Mouse (Mus musculus) common myeloid progenitor, adult 5-6 weeks (primary cell): ENCODE results near the gene Gm906. TPM values are rescaled to one million over a fixed set of nuclear protein-coding genes. Genes with fewer than 3 reads are reported as not detected.
"Not testable (repeated sequence)": the region's sequence is repeated elsewhere in the genome, so short reads cannot be mapped to it uniquely, and the experiment has no call there.

Source experiments
- ATAC-seq: replicated peaks from 2 replicates; pipeline ENCODE4 v1.8.0; 2016; ENCODE audit warnings: low read depth, mild to moderate bottlenecking, moderate TSS enrichment, inconsistent platforms; ENCODE audit not compliant: poor library complexity, severe bottlenecking
- total RNA-seq: library from RNA; stranded (forward); fragments of 200-1000, 187-1606 nt; gene quantifications from 2 replicates; pipeline ENCODE4 v1.2.3, GENCODE M21; 2017

The Gm906 gene
- total RNA-seq = not detected in 2 replicates

- ATAC-seq = not testable (repeated sequence)
Observed at GRCm38 (mm10) chr13:50250208-50250607, at the start of gene Gm906. Gm906 (minus strand) TSS chr13:50250308.

GRCm38 (mm10) chr13:50283308-50283707, 33.2 kb upstream of the Gm906 start:
- ATAC-seq = not testable (repeated sequence)

GRCm38 (mm10) chr13:50236487-50236886, 13.6 kb downstream of the Gm906 start:
- ATAC-seq = no peak

- peak; percentile 62; the same call in 1 of the 2 replicates for ATAC-seq
Observed at GRCm38 (mm10) chr13:50211842-50212241, 38.3 kb downstream of the Gm906 start.

- ATAC-seq = not testable (repeated sequence)
Observed at GRCm38 (mm10) chr13:50210191-50210590, 39.9 kb downstream of the Gm906 start.

- ATAC-seq = not testable (repeated sequence)
Observed at GRCm38 (mm10) chr13:50209651-50210050, 40.5 kb downstream of the Gm906 start.

- no peak for ATAC-seq
Observed at GRCm38 (mm10) chr13:50207966-50208365, 42.1 kb downstream of the Gm906 start.

GRCm38 (mm10) chr13:50196831-50197230, 53.3 kb downstream of the Gm906 start:
- ATAC-seq = not testable (repeated sequence)

Other genes starting within 250 kb of the Gm906 start
- gene Fbxw17, start 167.6 kb upstream of the Gm906 start, total RNA-seq = 13.5 and 16.4 TPM in 2 replicates
- gene Gm47429, start 193.6 kb upstream of the Gm906 start, total RNA-seq = not detected in 2 replicates
- gene Nutm2, start 217.0 kb upstream of the Gm906 start, total RNA-seq = not detected in 2 replicates